Mouse (Mus musculus): ENCODE measurements around the gene Asns.
"Not testable (repeated sequence)": the region's sequence is repeated elsewhere in the genome, so short reads cannot be mapped to it uniquely, and the experiment has no call there.

The Asns gene

GRCm38 (mm10) chr6:7676194-7676901 lies 16.7 kb downstream of the Asns start:
- DNase-seq (ENCODE audit: low spot score in 2 of 2) = no peak

GRCm38 (mm10) chr6:7672438-7673253 lies 20.4 kb downstream of the Asns start:
- DNase-seq (ENCODE audit: low spot score in 2 of 2) = no peak

GRCm38 (mm10) chr6:7671429-7671828 lies 21.6 kb downstream of the Asns start:
- DNase-seq (ENCODE audit: low spot score in 2 of 2) = no peak

- no peak for DNase-seq (ENCODE audit: low spot score in 2 of 2)
Measured at GRCm38 (mm10) chr6:7670588-7670987, 22.5 kb downstream of the Asns start.

GRCm38 (mm10) chr6:7669721-7670120 lies 23.3 kb downstream of the Asns start:
- DNase-seq (ENCODE audit: low spot score in 2 of 2) = no peak

- DNase-seq (ENCODE audit: low spot score in 2 of 2) = no peak
Measured at GRCm38 (mm10) chr6:7668332-7668731, 24.7 kb downstream of the Asns start.

GRCm38 (mm10) chr6:7665902-7666301 lies 27.2 kb downstream of the Asns start:
- not testable (repeated sequence) for DNase-seq (ENCODE audit: low spot score in 2 of 2)

GRCm38 (mm10) chr6:7661455-7661854 lies 31.6 kb downstream of the Asns start:
- DNase-seq (ENCODE audit: low spot score in 2 of 2) = no peak

GRCm38 (mm10) chr6:7660377-7661080 lies 32.5 kb downstream of the Asns start:
- no peak for DNase-seq (ENCODE audit: low spot score in 2 of 2)

GRCm38 (mm10) chr6:7656601-7657000 lies 36.5 kb downstream of the Asns start:
- no peak for DNase-seq (ENCODE audit: low spot score in 2 of 2)

GRCm38 (mm10) chr6:7648458-7648857 lies 44.6 kb downstream of the Asns start:
- DNase-seq (ENCODE audit: low spot score in 2 of 2) = no peak

Measured in spleen, postnatal 10 days (tissue).